Mouse (Mus musculus) hindbrain, embryonic 15.5 days (tissue): ENCODE data around the gene Tnni2. TPM values are rescaled to one million over a fixed set of nuclear protein-coding genes. Genes with fewer than 3 reads are reported as not detected.

Experiments used
- ATAC-seq: fragments of 200-750 bp; cut with Nextera tagmentation; 2 replicates; pipeline ENCODE4 v1.8.0; 2017; ENCODE audit warnings: low read depth, moderate number of reproducible peaks, moderate TSS enrichment; ENCODE audit not compliant: low FRiP score
- H3K27ac ChIP-seq: fragments of 300-500 bp; sonication (generic); replicated peaks from 2 replicates; pipeline ENCODE4 v1.5.1; 2015; ENCODE audit warnings: mild to moderate bottlenecking, inconsistent platforms
- H3K27me3 ChIP-seq: fragments of 300-500 bp; sonication (generic); 2 replicates; pipeline ENCODE4 v1.6.1; 2015; ENCODE audit warnings: control low read depth, inconsistent platforms
- H3K36me3 ChIP-seq: fragments of 300-500 bp; sonication (generic); 2 replicates; pipeline ENCODE4 v1.6.1; 2015; ENCODE audit warnings: control low read depth, inconsistent platforms
- H3K4me1 ChIP-seq: fragments of 300-500 bp; sonication (generic); replicated peaks from 2 replicates; pipeline ENCODE4 v1.6.1; 2015; ENCODE audit warnings: control low read depth, inconsistent platforms
- H3K4me2 ChIP-seq: fragments of 300-500 bp; sonication (generic); 2 replicates; pipeline ENCODE4 v1.6.1; 2015; ENCODE audit warnings: moderate library complexity, mild to moderate bottlenecking, inconsistent platforms
- H3K4me3 ChIP-seq: fragments of 300-500 bp; sonication (generic); 2 replicates; pipeline ENCODE4 v1.5.1; 2015; ENCODE audit warnings: mild to moderate bottlenecking, inconsistent platforms
- H3K9ac ChIP-seq: fragments of 300-500 bp; sonication (generic); 2 replicates; pipeline ENCODE4 v1.6.1; 2015; ENCODE audit warnings: inconsistent platforms
- H3K9me3 ChIP-seq: fragments of 300-500 bp; sonication (generic); 2 replicates; pipeline ENCODE4 v1.6.1; 2016; ENCODE audit warnings: control low read depth, inconsistent platforms
- WGBS: fragments of 180-500 bp; shearing (Covaris S2); methylation state at CpG from one replicate; pipeline ENCODE4 v1.1.7; 2015; 5-methylcytosine and 5-hydroxymethylcytosine counted together
- polyA plus RNA-seq: library from polyadenylated mRNA; unstranded; fragments of >200 nt; fragmentation: Nextera tagmentation; extraction: Ambion mirVana; gene quantifications from 2 replicates; pipeline ENCODE4 v1.2.1, GENCODE M21; 2015

The Tnni2 gene
- polyA plus RNA-seq, 1 experiment from 2014 or later: 0.79 TPM

GRCm38 (mm10) chr7:142470171-142470691, 28.6 kb downstream of the Tnni2 start:
- Histone ChIP-seq H3K4me2 (no peak overlapping the region), H3K27ac (no peak overlapping the region), H3K9me3 (no peaks in the 10 kb centered on the region), H3K4me1 (peaks cover 11% of the 10 kb centered on the region; the same call in 1 of the 2 replicates), H3K27me3 (no peaks in the 10 kb centered on the region), H3K36me3 (no peaks in the 10 kb centered on the region), H3K4me3 (no peak overlapping the region), H3K9ac (no peak overlapping the region)
- ATAC-seq: no peak
- 86% methylated on average over 7 of the region's 7 CpGs for WGBS

- WGBS: 20% methylated on average over 4 of the region's 4 CpGs
These were observed 29.3 kb downstream of the Tnni2 start for GRCm38 (mm10) chr7:142470808-142471413.

GRCm38 (mm10) chr7:142471414-142471861, 29.8 kb downstream of the Tnni2 start:
- no peak for ATAC-seq
- Histone ChIP-seq H3K9me3 (no peaks in the 10 kb centered on the region), H3K9ac (no peak overlapping the region), H3K36me3 (no peaks in the 10 kb centered on the region), H3K4me2 (no peak overlapping the region), H3K4me1 (peaks cover 11% of the 10 kb centered on the region; the same call in 1 of the 2 replicates), H3K4me3 (no peak overlapping the region), H3K27ac (no peak overlapping the region), H3K27me3 (no peaks in the 10 kb centered on the region)
- WGBS: 38% methylated on average over 6 of the region's 6 CpGs

More at GRCm38 (mm10) chr7:142470808-142471413, 29.3 kb downstream of the Tnni2 start:
- Histone ChIP-seq H3K36me3 (no peaks in the 10 kb centered on the region), H3K9ac (no peak overlapping the region), H3K9me3 (no peaks in the 10 kb centered on the region), H3K4me1 (peaks cover 11% of the 10 kb centered on the region; the same call in 1 of the 2 replicates), H3K27ac (no peak overlapping the region), H3K4me2 (no peak overlapping the region), H3K4me3 (no peak overlapping the region), H3K27me3 (no peaks in the 10 kb centered on the region)
- ATAC-seq: 0 out of 2 replicates have a peak, but pooled peaks have one; percentile 45

GRCm38 (mm10) chr7:142471884-142472570, 30.4 kb downstream of the Tnni2 start:
- Histone ChIP-seq H3K9ac (no peak overlapping the region), H3K36me3 (no peaks in the 10 kb centered on the region), H3K27ac (no peak overlapping the region), H3K9me3 (no peaks in the 10 kb centered on the region), H3K4me1 (peaks cover 11% of the 10 kb centered on the region; the same call in 1 of the 2 replicates), H3K4me3 (no peak overlapping the region), H3K4me2 (no peak overlapping the region), H3K27me3 (no peaks in the 10 kb centered on the region)
- 29% methylated on average over 15 of the region's 15 CpGs for WGBS
- no peak for ATAC-seq

GRCm38 (mm10) chr7:142472936-142473335, 31.3 kb downstream of the Tnni2 start:
- Histone ChIP-seq H3K9ac (no peak overlapping the region), H3K4me3 (no peak overlapping the region), H3K36me3 (no peaks in the 10 kb centered on the region), H3K4me1 (peaks cover 11% of the 10 kb centered on the region; the same call in 1 of the 2 replicates), H3K4me2 (no peak overlapping the region), H3K27me3 (no peaks in the 10 kb centered on the region), H3K27ac (no peak overlapping the region), H3K9me3 (no peaks in the 10 kb centered on the region)
- ATAC-seq: no peak
- 88% methylated on average over 4 of the region's 4 CpGs for WGBS

GRCm38 (mm10) chr7:142473476-142473875, 31.9 kb downstream of the Tnni2 start:
- 92% methylated on average over 2 of the region's 2 CpGs for WGBS
- no peaks in the 10 kb centered on the region for H3K9me3 ChIP-seq

GRCm38 (mm10) chr7:142474799-142475198, 33.2 kb downstream of the Tnni2 start:
- Histone ChIP-seq H3K9ac (no peak overlapping the region), H3K36me3 (no peaks in the 10 kb centered on the region), H3K27ac (no peak overlapping the region), H3K27me3 (no peaks in the 10 kb centered on the region), H3K4me3 (no peak overlapping the region), H3K4me2 (no peak overlapping the region), H3K4me1 (peaks cover 11% of the 10 kb centered on the region; the same call in 1 of the 2 replicates), H3K9me3 (no peaks in the 10 kb centered on the region)
- no peak for ATAC-seq
- 87% methylated on average over 14 of the region's 14 CpGs for WGBS

More at GRCm38 (mm10) chr7:142473476-142473875, 31.9 kb downstream of the Tnni2 start:
- no peak overlapping the region for H3K4me3 ChIP-seq
- H3K4me1 ChIP-seq: peaks cover 11% of the 10 kb centered on the region; the same call in 1 of the 2 replicates
- no peaks in the 10 kb centered on the region for H3K27me3 ChIP-seq
- no peak overlapping the region for H3K4me2 ChIP-seq
- H3K9ac ChIP-seq: no peak overlapping the region
- no peak overlapping the region for H3K27ac ChIP-seq
- H3K36me3 ChIP-seq: no peaks in the 10 kb centered on the region
- no peak for ATAC-seq

- H3K27ac ChIP-seq: no peak overlapping the region
- H3K9me3 ChIP-seq: no peaks in the 10 kb centered on the region
- ATAC-seq: no peak
- peaks cover 11% of the 10 kb centered on the region; the same call in 1 of the 2 replicates for H3K4me1 ChIP-seq
- H3K4me2 ChIP-seq: no peak overlapping the region
- WGBS: 69% methylated on average over 7 of the region's 7 CpGs
- H3K36me3 ChIP-seq: no peaks in the 10 kb centered on the region
- no peaks in the 10 kb centered on the region for H3K27me3 ChIP-seq
- H3K9ac ChIP-seq: no peak overlapping the region
- no peak overlapping the region for H3K4me3 ChIP-seq
These were observed 34.0 kb downstream of the Tnni2 start for GRCm38 (mm10) chr7:142475641-142476040.

DNA sequence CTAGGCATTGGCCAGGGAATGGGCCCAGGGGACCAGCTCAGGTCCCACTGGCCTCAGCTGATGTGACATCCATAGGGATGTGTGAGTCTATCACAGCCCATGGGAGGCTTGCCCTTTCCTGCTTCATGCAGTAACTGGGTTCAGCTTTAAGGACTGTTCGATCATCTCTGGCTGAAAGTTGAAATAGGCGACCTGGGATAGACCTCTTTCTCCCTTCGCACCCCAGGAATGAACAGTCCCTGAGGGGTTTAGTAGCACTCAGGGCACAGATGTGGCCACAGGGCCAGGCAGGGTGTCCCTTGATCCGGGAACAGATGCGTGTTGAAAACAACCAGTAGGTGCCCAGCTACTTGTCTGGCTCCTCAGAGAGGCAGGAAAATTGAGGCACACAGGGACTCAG, 34.7 kb downstream of the Tnni2 start:
- Histone ChIP-seq H3K27ac (no peak overlapping the region), H3K4me1 (peaks cover 11% of the 10 kb centered on the region), H3K27me3 (no peaks in the 10 kb centered on the region), H3K4me3 (no peak overlapping the region), H3K9ac (no peak overlapping the region), H3K4me2 (no peak overlapping the region), H3K9me3 (no peaks in the 10 kb centered on the region), H3K36me3 (no peaks in the 10 kb centered on the region)
- no peak for ATAC-seq
- 79% methylated on average over 5 of the region's 5 CpGs for WGBS

DNA sequence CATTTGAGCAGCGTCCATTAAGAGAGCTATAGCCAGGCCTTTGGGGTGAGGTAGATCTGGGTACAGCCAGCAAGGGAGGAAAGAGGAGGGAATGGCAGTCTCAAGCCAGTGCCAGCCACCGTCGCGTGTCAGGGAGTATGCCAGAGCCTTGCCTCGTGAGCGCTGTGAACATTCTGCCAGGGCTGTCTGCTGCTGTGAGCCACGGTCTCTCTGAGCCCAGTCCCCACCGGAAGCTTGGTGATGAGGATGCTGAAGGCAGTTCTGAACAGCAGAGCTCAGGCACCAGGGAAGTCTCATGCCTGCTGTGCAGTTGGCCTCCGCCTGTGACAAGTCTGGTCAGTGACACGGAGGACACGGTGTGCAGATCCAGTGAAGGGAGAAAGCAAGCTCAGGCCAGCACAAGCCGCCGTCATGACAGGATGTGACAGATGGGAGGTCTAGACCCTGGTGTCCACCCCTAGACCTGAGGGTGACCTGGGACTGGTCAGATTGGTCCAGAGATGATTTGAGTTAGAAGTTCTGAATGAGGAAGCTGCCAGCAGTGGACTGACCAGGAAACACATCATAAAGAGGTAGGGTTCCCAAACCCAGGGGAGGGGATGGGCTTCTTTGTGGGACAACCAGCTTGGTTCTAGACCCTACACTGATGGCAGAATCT, 35.3 kb downstream of the Tnni2 start:
- peaks cover 11% of the 10 kb centered on the region for H3K4me1 ChIP-seq
- H3K27me3 ChIP-seq: no peaks in the 10 kb centered on the region
- no peak overlapping the region for H3K27ac ChIP-seq
- no peaks in the 10 kb centered on the region for H3K9me3 ChIP-seq
- ATAC-seq: no peak
- H3K36me3 ChIP-seq: no peaks in the 10 kb centered on the region
- H3K4me3 ChIP-seq: no peak overlapping the region
- H3K4me2 ChIP-seq: no peak overlapping the region
- H3K9ac ChIP-seq: no peak overlapping the region
- WGBS: 75% methylated on average over 13 of the region's 13 CpGs

DNA sequence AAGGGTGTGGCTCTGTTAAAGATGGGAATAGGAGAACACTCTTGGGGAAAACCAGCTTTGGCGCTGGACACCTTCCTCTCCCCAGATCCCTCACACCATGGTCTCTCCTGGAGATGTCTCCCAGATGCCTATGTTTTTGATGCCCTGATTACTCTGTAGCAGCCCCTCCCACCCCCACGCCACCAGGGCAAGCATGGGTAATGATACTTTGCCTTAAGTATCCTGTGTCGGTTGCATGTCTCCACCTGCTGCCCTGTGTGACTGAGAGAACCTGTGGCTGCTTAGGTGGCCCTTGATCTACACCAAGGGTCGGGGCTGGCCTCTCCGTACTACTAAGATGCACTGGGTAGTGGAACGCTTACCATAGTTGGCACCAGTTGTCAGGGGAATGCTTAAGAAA, 36.4 kb downstream of the Tnni2 start:
- H3K4me3 ChIP-seq: no peak overlapping the region
- 90% methylated on average over 6 of the region's 6 CpGs for WGBS
- H3K4me2 ChIP-seq: no peak overlapping the region
- no peaks in the 10 kb centered on the region for H3K27me3 ChIP-seq
- no peak for ATAC-seq
- no peak overlapping the region for H3K27ac ChIP-seq
- no peak overlapping the region for H3K9ac ChIP-seq
- H3K9me3 ChIP-seq: no peaks in the 10 kb centered on the region
- no peaks in the 10 kb centered on the region for H3K36me3 ChIP-seq
- peaks cover 16% of the 10 kb centered on the region for H3K4me1 ChIP-seq

DNA sequence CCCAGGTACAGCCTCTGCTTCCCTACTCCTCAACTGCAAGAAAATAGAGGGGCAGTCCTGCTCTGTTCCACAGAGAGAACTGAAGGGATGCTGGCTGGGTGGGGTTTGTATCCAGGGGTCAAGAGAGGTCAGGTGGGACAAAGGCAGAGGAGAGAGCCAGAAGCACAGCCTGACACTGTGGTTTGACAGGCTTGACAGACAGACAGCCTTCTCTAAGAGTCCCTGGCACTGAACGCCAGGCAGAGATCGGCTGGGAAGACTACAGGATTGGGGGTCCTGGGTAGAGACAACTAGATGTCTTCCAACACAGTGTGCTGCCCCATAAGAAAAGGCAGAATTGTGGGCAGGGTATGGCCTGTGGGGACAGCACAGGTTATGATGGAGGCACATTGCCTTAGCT, 37.0 kb downstream of the Tnni2 start:
- H3K9ac ChIP-seq: no peak overlapping the region
- no peak overlapping the region for H3K4me3 ChIP-seq
- 59% methylated on average over 2 of the region's 2 CpGs for WGBS
- H3K27me3 ChIP-seq: no peaks in the 10 kb centered on the region
- H3K27ac ChIP-seq: no peak overlapping the region
- no peak overlapping the region for H3K4me2 ChIP-seq
- ATAC-seq: no peak
- H3K4me1 ChIP-seq: peaks cover 20% of the 10 kb centered on the region
- H3K9me3 ChIP-seq: no peaks in the 10 kb centered on the region
- no peaks in the 10 kb centered on the region for H3K36me3 ChIP-seq
